Mouse (Mus musculus) liver, embryonic 16.5 days (tissue): ENCODE results near the gene Pask. TPM values are rescaled to one million over a fixed set of nuclear protein-coding genes. Genes with fewer than 3 reads are reported as not detected.
A peak's percentile ranks its signal among the peaks of the same experiment; 100 is the strongest.

Experiments used
- ATAC-seq: fragments of 200-750 bp; cut with Nextera tagmentation; 2 replicates; pipeline ENCODE4 v1.8.0; 2017; ENCODE audit warnings: low read depth, mild to moderate bottlenecking, moderate number of reproducible peaks, moderate library complexity
- H3K27ac ChIP-seq: fragments of 300-500 bp; sonication (generic); 2 replicates; pipeline ENCODE4 v1.5.1; 2014; ENCODE audit warnings: mild to moderate bottlenecking, low read length
- H3K27me3 ChIP-seq: fragments of 300-500 bp; sonication (generic); 2 replicates; pipeline ENCODE4 v1.6.1; 2014; ENCODE audit warnings: low read depth, low read length, mixed read lengths; ENCODE audit not compliant: control insufficient read depth, insufficient read depth
- H3K36me3 ChIP-seq: fragments of 300-500 bp; sonication (generic); 2 replicates; pipeline ENCODE4 v1.6.1; 2014; ENCODE audit warnings: mild to moderate bottlenecking; ENCODE audit not compliant: control insufficient read depth, insufficient read depth
- H3K4me1 ChIP-seq: fragments of 300-500 bp; sonication (generic); 2 replicates; pipeline ENCODE4 v1.6.1; 2014; ENCODE audit warnings: low read depth, low read length, mixed read lengths; ENCODE audit not compliant: control insufficient read depth
- H3K4me2 ChIP-seq: fragments of 300-500 bp; sonication (generic); 2 replicates; pipeline ENCODE4 v1.6.1; 2014; ENCODE audit warnings: low read depth, low read length, mixed read lengths
- H3K4me3 ChIP-seq: fragments of 300-500 bp; sonication (generic); 2 replicates; pipeline ENCODE4 v1.5.1; 2014; ENCODE audit warnings: low read depth, mild to moderate bottlenecking, low read length
- H3K9ac ChIP-seq: fragments of 300-500 bp; sonication (generic); 2 replicates; pipeline ENCODE4 v1.6.1; 2014; ENCODE audit warnings: low read depth, low read length
- H3K9me3 ChIP-seq: fragments of 300-500 bp; sonication (generic); replicated peaks from 2 replicates; pipeline ENCODE4 v1.6.1; 2016; ENCODE audit warnings: low read length; ENCODE audit not compliant: control insufficient read depth
- WGBS: fragments of 180-500 bp; shearing (Covaris S2); extraction: QIAGEN DNeasy Blood & Tissue Kit; methylation state at CpG from one replicate; pipeline ENCODE4 v1.1.7; 2014; ENCODE audit not compliant: insufficient replicate concordance; 5-methylcytosine and 5-hydroxymethylcytosine counted together
- polyA plus RNA-seq: library from polyadenylated mRNA; unstranded; fragments of >200 nt; fragmentation: Nextera tagmentation; extraction: Ambion mirVana; gene quantifications from 2 replicates; pipeline ENCODE4 v1.2.1, GENCODE M21; 2015

Pask gene
- polyA plus RNA-seq, 1 experiment from 2014 or later = 5.7 TPM

DNA sequence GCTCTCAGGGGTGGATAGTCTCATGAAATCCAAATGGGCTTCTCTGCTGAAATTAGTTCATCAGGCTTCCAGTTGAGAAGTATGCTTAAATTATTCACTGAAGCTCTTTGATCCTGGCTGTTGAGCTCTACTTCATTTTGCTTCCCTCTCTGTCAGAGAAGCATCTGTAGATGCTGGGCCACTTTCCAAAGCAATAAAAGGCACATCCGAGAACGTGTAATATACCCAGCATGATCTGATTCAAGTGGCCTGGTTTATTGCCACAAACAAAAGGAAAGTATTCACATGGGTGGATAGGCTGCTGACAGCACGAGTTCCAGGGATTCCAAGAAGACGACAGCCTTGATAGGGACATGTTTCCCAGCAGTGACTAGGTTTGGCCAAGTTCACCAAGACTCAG lies 6.4 kb upstream of the Pask start:
- H3K9ac ChIP-seq = no peak overlapping the region
- WGBS = 87% methylated on average over 4 of the region's 4 CpGs
- no peak overlapping the region for H3K4me2 ChIP-seq
- H3K9me3 ChIP-seq = no peaks in the 10 kb centered on the region
- H3K4me1 ChIP-seq = peaks cover under 1% of the 10 kb centered on the region
- ATAC-seq = no peak
- no peak overlapping the region for H3K4me3 ChIP-seq
- no peak overlapping the region for H3K27ac ChIP-seq
- no peaks in the 10 kb centered on the region for H3K27me3 ChIP-seq
- H3K36me3 ChIP-seq = peaks cover 36% of the 10 kb centered on the region

GRCm38 (mm10) chr1:93347176-93347575 lies 3.9 kb upstream of the Pask start:
- H3K4me1 ChIP-seq = peaks cover 7% of the 10 kb centered on the region
- H3K36me3 ChIP-seq = peaks cover 20% of the 10 kb centered on the region
- no peak overlapping the region for H3K9ac ChIP-seq
- no peak for ATAC-seq
- no peak overlapping the region for H3K4me2 ChIP-seq
- H3K27ac ChIP-seq = no peak overlapping the region
- WGBS = 88% methylated on average over 5 of the region's 5 CpGs
- H3K27me3 ChIP-seq = no peaks in the 10 kb centered on the region
- H3K9me3 ChIP-seq = no peaks in the 10 kb centered on the region
- H3K4me3 ChIP-seq = no peak overlapping the region

DNA sequence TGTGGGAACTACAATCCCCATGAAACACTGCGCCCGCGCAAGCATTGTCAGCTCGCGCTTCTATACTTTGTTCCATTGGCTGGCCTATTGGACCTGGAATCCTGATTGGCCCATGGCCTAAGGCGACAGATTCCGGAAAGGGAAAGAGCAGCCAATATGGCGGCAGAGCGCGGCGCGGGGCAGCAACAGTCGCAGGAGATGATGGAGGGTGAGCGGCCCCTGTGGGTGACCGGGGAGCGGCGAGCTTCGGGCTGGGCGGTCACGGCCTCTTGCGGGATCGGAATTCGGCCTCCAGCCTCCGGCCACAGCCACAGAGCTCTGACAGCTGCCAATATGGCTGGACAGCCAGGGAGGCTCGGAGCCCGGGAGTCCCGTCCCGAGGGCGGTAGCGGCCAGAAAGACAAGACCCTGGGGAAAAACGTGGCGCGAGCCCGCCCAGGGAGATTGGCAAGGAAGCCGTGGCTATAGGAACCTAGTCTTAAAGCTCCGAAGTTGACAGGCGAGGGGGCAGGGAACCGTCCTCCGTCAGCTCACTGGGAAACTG lies 294 bp upstream of the Pask start:
- Histone ChIP-seq H3K4me2 (peak overlapping the region; percentile 94), H3K9ac (peak overlapping the region; percentile 91), H3K27ac (peak overlapping the region; percentile 67), H3K4me1 (peaks cover 13% of the 10 kb centered on the region), H3K27me3 (no peaks in the 10 kb centered on the region), H3K36me3 (peaks cover 5% of the 10 kb centered on the region; the same call in 1 of the 2 replicates), H3K4me3 (peak overlapping the region; percentile 99), H3K9me3 (no peaks in the 10 kb centered on the region)
- WGBS = under 1% methylated on average over 39 of the region's 39 CpGs
- ATAC-seq = peak; percentile 90

DNA sequence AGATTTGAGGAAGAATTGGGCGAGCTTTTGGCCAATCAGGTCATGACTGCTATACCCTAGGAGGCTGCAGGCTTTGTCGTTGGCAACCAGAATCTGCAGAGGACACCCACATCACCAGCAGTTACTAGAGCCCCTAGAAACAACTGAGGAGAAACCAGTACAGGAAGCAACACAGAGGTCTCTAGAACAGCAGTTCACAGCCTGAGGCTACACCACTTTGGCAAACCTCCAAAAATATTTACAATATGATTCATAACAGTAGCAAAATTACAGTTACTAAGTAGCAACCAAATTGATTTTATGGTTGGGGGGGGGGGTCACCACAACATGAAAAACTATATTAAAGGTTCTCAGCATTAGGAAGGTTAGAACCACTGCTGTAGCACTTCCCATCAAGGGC lies 8.7 kb downstream of the Pask start:
- 72% methylated on average over 2 of the region's 2 CpGs for WGBS
- no peak overlapping the region for H3K4me3 ChIP-seq
- H3K36me3 ChIP-seq = peaks cover 5% of the 10 kb centered on the region
- H3K9ac ChIP-seq = no peak overlapping the region
- no peak overlapping the region for H3K4me2 ChIP-seq
- no peaks in the 10 kb centered on the region for H3K4me1 ChIP-seq
- no peak overlapping the region for H3K27ac ChIP-seq
- no peaks in the 10 kb centered on the region for H3K9me3 ChIP-seq
- ATAC-seq = no peak
- no peaks in the 10 kb centered on the region for H3K27me3 ChIP-seq

- Histone ChIP-seq H3K4me1 (no peaks in the 10 kb centered on the region), H3K4me3 (no peak overlapping the region), H3K27ac (no peak overlapping the region), H3K27me3 (no peaks in the 10 kb centered on the region), H3K9ac (no peak overlapping the region), H3K9me3 (no peaks in the 10 kb centered on the region), H3K4me2 (no peak overlapping the region), H3K36me3 (peaks cover 5% of the 10 kb centered on the region)
- no peak for ATAC-seq
- 79% methylated on average over 3 of the region's 3 CpGs for WGBS
These were observed 16.8 kb downstream of the Pask start for GRCm38 (mm10) chr1:93326446-93326845.

DNA sequence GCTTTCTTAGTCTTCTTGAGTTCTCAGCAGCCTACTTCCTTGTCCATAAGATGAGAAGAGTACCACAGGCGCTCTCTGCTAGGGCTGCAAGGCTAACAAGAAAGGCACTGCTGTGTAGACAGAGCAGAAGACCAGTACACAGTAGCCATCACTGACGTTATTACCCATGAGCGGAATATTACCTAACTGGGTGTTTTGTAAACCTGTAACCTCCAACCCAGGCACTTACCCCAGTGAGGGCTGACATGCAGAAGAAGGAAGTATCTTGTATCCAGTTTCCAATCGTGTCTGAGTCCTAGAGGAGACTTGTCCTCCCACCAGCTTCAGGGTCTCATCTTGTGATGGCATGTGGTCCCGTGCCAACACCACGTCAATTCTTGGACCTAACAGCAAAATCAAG lies 19.3 kb downstream of the Pask start:
- Histone ChIP-seq H3K9ac (no peak overlapping the region), H3K27ac (no peak overlapping the region), H3K36me3 (peaks cover 20% of the 10 kb centered on the region), H3K4me2 (no peak overlapping the region), H3K27me3 (no peaks in the 10 kb centered on the region), H3K4me1 (no peaks in the 10 kb centered on the region), H3K4me3 (no peak overlapping the region), H3K9me3 (no peaks in the 10 kb centered on the region)
- no peak for ATAC-seq
- WGBS = 77% methylated on average over 6 of the region's 6 CpGs

DNA sequence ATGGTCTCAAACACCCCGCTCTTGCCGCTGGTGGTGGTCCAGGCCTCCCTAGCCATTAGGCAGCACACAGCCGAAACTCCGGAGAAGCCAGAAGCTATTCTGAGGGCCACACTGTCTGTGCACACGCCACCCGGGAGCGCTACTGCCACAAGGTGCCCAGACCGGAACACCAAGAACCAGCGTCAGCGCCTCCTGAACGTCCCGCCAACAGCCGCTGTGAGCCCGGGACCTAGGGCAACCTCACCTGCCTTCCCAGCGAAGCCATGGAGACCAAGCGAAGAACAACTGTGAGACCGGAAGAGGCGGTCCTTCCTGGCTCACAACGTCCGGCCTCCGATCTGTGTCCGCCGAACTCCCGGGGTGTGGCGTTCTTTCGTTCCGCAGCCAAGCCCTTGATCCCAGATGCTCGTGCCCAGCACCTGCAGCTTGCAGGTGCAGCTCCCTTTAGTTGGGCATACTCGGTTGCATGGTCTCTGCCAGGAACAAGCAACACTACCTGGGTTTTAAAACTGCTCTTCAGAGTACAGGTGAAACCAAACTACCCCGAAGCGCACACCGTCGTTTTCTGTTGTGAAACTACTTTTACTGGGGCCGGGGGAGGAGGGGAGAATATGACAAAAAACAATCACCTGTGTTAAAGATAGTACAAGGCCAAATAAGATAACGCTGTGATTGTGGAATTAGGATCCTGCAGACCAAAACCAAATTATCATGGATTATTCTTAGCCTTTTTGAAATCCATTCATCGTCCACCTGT lies 37.5 kb downstream of the Pask start, which contains the start of gene Mterf4:
Mterf4 (minus strand) TSS at position 335 of the 757 bp plus-strand sequence.
- WGBS = 7% methylated on average over 36 of the region's 36 CpGs
- H3K4me1 ChIP-seq = peaks cover 8% of the 10 kb centered on the region
- H3K9me3 ChIP-seq = no peaks in the 10 kb centered on the region
- H3K4me3 ChIP-seq = peak within 1 kb of the TSS; percentile 84
- peak; percentile 91 for ATAC-seq
- peak within 1 kb of the TSS; percentile 74 for H3K4me2 ChIP-seq
- peak within 1 kb of the TSS; percentile 81 for H3K9ac ChIP-seq
- peak within 1 kb of the TSS; percentile 43 for H3K27ac ChIP-seq
- peaks cover 4% of the 10 kb centered on the region for H3K36me3 ChIP-seq
- no peaks in the 10 kb centered on the region for H3K27me3 ChIP-seq

DNA sequence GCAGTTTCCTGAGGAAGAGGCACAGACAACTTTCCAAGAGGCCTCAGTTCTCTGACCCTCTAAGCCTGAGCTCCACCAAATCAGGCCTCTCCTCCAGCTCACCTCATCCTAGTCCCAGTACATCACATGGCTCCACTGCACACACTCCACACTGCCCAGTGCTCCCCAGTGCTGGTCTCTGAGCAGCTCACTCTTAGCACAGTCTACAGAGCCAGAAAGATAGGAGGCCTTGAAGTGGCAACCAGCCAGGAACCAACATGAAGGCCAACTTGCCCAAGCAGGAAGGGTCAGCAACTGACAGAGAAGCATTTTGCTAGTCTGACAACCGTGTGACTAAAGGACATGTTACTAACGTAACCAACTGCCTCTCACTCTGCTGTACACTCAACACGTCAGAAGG lies 42.7 kb downstream of the Pask start:
- H3K27me3 ChIP-seq = no peaks in the 10 kb centered on the region
- whole genome bisulfite sequencing = 70% methylated on average over 3 of the region's 3 CpGs
- no peak overlapping the region for H3K4me3 ChIP-seq
- no peak overlapping the region for H3K4me2 ChIP-seq
- H3K9ac ChIP-seq = no peak overlapping the region
- ATAC-seq = no peak
- H3K27ac ChIP-seq = no peak overlapping the region
- H3K9me3 ChIP-seq = no peaks in the 10 kb centered on the region
- H3K4me1 ChIP-seq = peaks cover 8% of the 10 kb centered on the region
- H3K36me3 ChIP-seq = peaks cover 12% of the 10 kb centered on the region

- no peak for ATAC-seq
- Histone ChIP-seq H3K36me3 (peaks cover 12% of the 10 kb centered on the region), H3K4me3 (no peak overlapping the region), H3K9ac (no peak overlapping the region), H3K9me3 (no peaks in the 10 kb centered on the region), H3K27me3 (no peaks in the 10 kb centered on the region), H3K4me1 (peaks cover 4% of the 10 kb centered on the region), H3K4me2 (no peak overlapping the region), H3K27ac (no peak overlapping the region)
- 81% methylated on average over 4 of the region's 4 CpGs for WGBS
These were observed 43.5 kb downstream of the Pask start for GRCm38 (mm10) chr1:93299791-93300190.
